Mouse (Mus musculus): ENCODE results near the gene Hlx.

The Hlx gene

GRCm38 (mm10) chr1:184733300-184734066 is 1.1 kb upstream of the Hlx start:
- DNase-seq (ENCODE audit: low spot score), result no peak

GRCm38 (mm10) chr1:184731644-184732545 is 524 bp downstream of the Hlx start:
- DNase-seq (ENCODE audit: low spot score), result no peak

GRCm38 (mm10) chr1:184731091-184731640 is 1.3 kb downstream of the Hlx start:
- no peak for DNase-seq (ENCODE audit: low spot score)

- DNase-seq (ENCODE audit: low spot score), result no peak
These were observed 1.9 kb downstream of the Hlx start for GRCm38 (mm10) chr1:184730453-184731013.

GRCm38 (mm10) chr1:184729357-184730140 is 2.9 kb downstream of the Hlx start:
- DNase-seq (ENCODE audit: low spot score), result no peak

- DNase-seq (ENCODE audit: low spot score), result no peak
These were observed 3.8 kb downstream of the Hlx start for GRCm38 (mm10) chr1:184728561-184729115.

- DNase-seq (ENCODE audit: low spot score), result no peak
These were observed 4.8 kb downstream of the Hlx start for GRCm38 (mm10) chr1:184727401-184728265.

GRCm38 (mm10) chr1:184726576-184727300 is 5.7 kb downstream of the Hlx start:
- no peak for DNase-seq (ENCODE audit: low spot score)

- DNase-seq (ENCODE audit: low spot score), result no peak
These were observed 7.1 kb downstream of the Hlx start for GRCm38 (mm10) chr1:184725318-184725790.

GRCm38 (mm10) chr1:184724551-184725317 is 7.7 kb downstream of the Hlx start:
- DNase-seq (ENCODE audit: low spot score), result no peak

- no peak for DNase-seq (ENCODE audit: low spot score)
These were observed 8.5 kb downstream of the Hlx start for GRCm38 (mm10) chr1:184723899-184724298.

- no peak for DNase-seq (ENCODE audit: low spot score)
These were observed 11.3 kb downstream of the Hlx start for GRCm38 (mm10) chr1:184721121-184721520.

GRCm38 (mm10) chr1:184720162-184721025 is 12.0 kb downstream of the Hlx start:
- no peak for DNase-seq (ENCODE audit: low spot score)

- no peak for DNase-seq (ENCODE audit: low spot score)
These were observed 13.9 kb downstream of the Hlx start for GRCm38 (mm10) chr1:184718261-184719120.

- DNase-seq (ENCODE audit: low spot score), result no peak
These were observed 14.7 kb downstream of the Hlx start for GRCm38 (mm10) chr1:184717691-184718200.

GRCm38 (mm10) chr1:184717016-184717568 is 15.3 kb downstream of the Hlx start:
- DNase-seq (ENCODE audit: low spot score), result no peak
